Mouse (Mus musculus) limb, embryonic 14.5 days (tissue): ENCODE data around the gene Sh3bp1. TPM values are rescaled to one million over a fixed set of nuclear protein-coding genes. Genes with fewer than 3 reads are reported as not detected.
A peak's percentile ranks its signal among the peaks of the same experiment; 100 is the strongest.

ENCODE experiments used
- ATAC-seq: fragments of 200-750 bp; cut with Nextera tagmentation; 2 replicates; pipeline ENCODE4 v1.8.0; 2017; ENCODE audit warnings: low read depth, moderate number of reproducible peaks, moderate TSS enrichment; ENCODE audit not compliant: low FRiP score
- DNase-seq: peaks from one replicate; pipeline ENCODE4 v3.0.0-alpha.2; 2015; ENCODE audit warnings: low spot score
- H3K27ac ChIP-seq: fragments of 300-500 bp; sonication (generic); replicated peaks from 2 replicates; pipeline ENCODE4 v1.5.1; 2014; ENCODE audit warnings: low read depth, mild to moderate bottlenecking, low read length, moderate library complexity, mixed read lengths
- H3K27me3 ChIP-seq: fragments of 300-500 bp; sonication (generic); 2 replicates; pipeline ENCODE4 v1.6.1; 2014; ENCODE audit warnings: low read length, mixed read lengths; ENCODE audit not compliant: control insufficient read depth, insufficient read depth
- H3K36me3 ChIP-seq: fragments of 300-500 bp; sonication (generic); 2 replicates; pipeline ENCODE4 v1.6.1; 2014; ENCODE audit warnings: mild to moderate bottlenecking, low read length, moderate library complexity, mixed read lengths; ENCODE audit not compliant: control insufficient read depth, insufficient read depth
- H3K4me1 ChIP-seq: fragments of 300-500 bp; sonication (generic); 2 replicates; pipeline ENCODE4 v1.6.1; 2014; ENCODE audit warnings: antibody characterized with exemption, low read length, mixed read lengths; ENCODE audit not compliant: control insufficient read depth, insufficient read depth
- H3K4me2 ChIP-seq: fragments of 300-500 bp; sonication (generic); replicated peaks from 2 replicates; pipeline ENCODE4 v1.6.1; 2014; ENCODE audit warnings: low read depth, mild to moderate bottlenecking, low read length, moderate library complexity; ENCODE audit not compliant: severe bottlenecking
- H3K4me3 ChIP-seq: fragments of 300-500 bp; sonication (generic); replicated peaks from 2 replicates; pipeline ENCODE4 v1.5.1; 2014; ENCODE audit warnings: low read length
- H3K9ac ChIP-seq: fragments of 300-500 bp; sonication (generic); 2 replicates; pipeline ENCODE4 v1.6.1; 2014; ENCODE audit warnings: mild to moderate bottlenecking, low read depth, low read length, moderate library complexity; ENCODE audit not compliant: severe bottlenecking
- H3K9me3 ChIP-seq: fragments of 300-500 bp; sonication (generic); 2 replicates; pipeline ENCODE4 v1.6.1; 2016; ENCODE audit warnings: low read length; ENCODE audit not compliant: control insufficient read depth
- POLR2A ChIP-seq: fragments of 200-500 bp; IDR thresholded peaks from 2 replicates; pipeline ENCODE4 v1.8.0; 2012; ENCODE audit warnings: inconsistent platforms, mild to moderate bottlenecking, moderate library complexity, borderline replicate concordance; ENCODE audit not compliant: insufficient read depth, insufficient read length; ENCODE audit errors: extremely low read depth
- WGBS: fragments of 180-500 bp; shearing (Covaris S2); extraction: QIAGEN DNeasy Blood & Tissue Kit; methylation state at CpG from one replicate; pipeline ENCODE4 v1.1.7; 2014; 5-methylcytosine and 5-hydroxymethylcytosine counted together
- polyA plus RNA-seq, 2 experiments: library from polyadenylated mRNA; depleted of rRNA in 1 of 2; stranded (reverse) in 1 of 2; unstranded in 1 of 2; fragments of >200 nt; fragmentation: Nextera tagmentation in 1 of 2; extraction: Ambion mirVana in 1 of 2; gene quantifications; 2 replicates each; pipeline versions ENCODE4 v1.2.1 to v1.2.3; 2012 to 2014

Sh3bp1 gene
- polyA plus RNA-seq, 2 experiments, result 51.7 to 127 TPM

GRCm38 (mm10) chr15:78948152-78948725 is 48.7 kb downstream of the Sh3bp1 start:
- peak overlapping the region; percentile 50 for H3K4me3 ChIP-seq
- H3K36me3 ChIP-seq, result peaks cover 6% of the 10 kb centered on the region; the same call in 1 of the 2 replicates
- peaks cover 16% of the 10 kb centered on the region for H3K4me1 ChIP-seq
- DNase-seq, result no peak
- 0 out of 2 replicates have a peak overlapping the region, but pooled peaks have one; percentile 48 for H3K27ac ChIP-seq
- H3K9me3 ChIP-seq, result no peaks in the 10 kb centered on the region
- ATAC-seq, result no peak
- WGBS, result 2% methylated on average over 11 of the region's 11 CpGs
- peak overlapping the region; percentile 51 for H3K9ac ChIP-seq
- no peak for TF ChIP-seq POLR2A
- no peaks in the 10 kb centered on the region for H3K27me3 ChIP-seq
- H3K4me2 ChIP-seq, result peak overlapping the region; percentile 77

GRCm38 (mm10) chr15:78948883-78949282 is 49.3 kb downstream of the Sh3bp1 start:
- H3K27me3 ChIP-seq, result no peaks in the 10 kb centered on the region
- no peak overlapping the region for H3K4me2 ChIP-seq
- H3K27ac ChIP-seq, result no peak overlapping the region
- peaks cover 16% of the 10 kb centered on the region for H3K4me1 ChIP-seq
- no peak overlapping the region for H3K9ac ChIP-seq
- H3K36me3 ChIP-seq, result peaks cover 6% of the 10 kb centered on the region; the same call in 1 of the 2 replicates
- no peak for DNase-seq
- no peak for TF ChIP-seq POLR2A
- no peak for ATAC-seq
- WGBS, result 96% methylated on average over 3 of the region's 3 CpGs
- H3K4me3 ChIP-seq, result no peak overlapping the region
- H3K9me3 ChIP-seq, result no peaks in the 10 kb centered on the region

- no peaks in the 10 kb centered on the region for H3K9me3 ChIP-seq
- no peak for ATAC-seq
- H3K4me1 ChIP-seq, result peaks cover 9% of the 10 kb centered on the region
- H3K27ac ChIP-seq, result no peak overlapping the region
- no peak overlapping the region for H3K4me2 ChIP-seq
- H3K36me3 ChIP-seq, result peaks cover 10% of the 10 kb centered on the region
- H3K4me3 ChIP-seq, result no peak overlapping the region
- no peaks in the 10 kb centered on the region for H3K27me3 ChIP-seq
- TF ChIP-seq POLR2A, result no peak
- 72% methylated on average over 3 of the region's 3 CpGs for WGBS
- no peak for DNase-seq
- no peak overlapping the region for H3K9ac ChIP-seq
Observed at GRCm38 (mm10) chr15:78955663-78956062, 56.1 kb downstream of the Sh3bp1 start.

GRCm38 (mm10) chr15:78956351-78956750 is 56.8 kb downstream of the Sh3bp1 start:
- ATAC-seq, result no peak
- Histone ChIP-seq H3K36me3 (peaks cover 15% of the 10 kb centered on the region), H3K9ac (no peak overlapping the region)

GRCm38 (mm10) chr15:78957021-78957420 is 57.5 kb downstream of the Sh3bp1 start:
- 48% methylated on average over 15 of the region's 15 CpGs for WGBS
- Histone ChIP-seq H3K9ac (peak overlapping the region; percentile 43), H3K4me3 (no peak overlapping the region), H3K4me1 (peaks cover 9% of the 10 kb centered on the region), H3K27ac (no peak overlapping the region), H3K27me3 (no peaks in the 10 kb centered on the region), H3K36me3 (peaks cover 16% of the 10 kb centered on the region), H3K9me3 (no peaks in the 10 kb centered on the region), H3K4me2 (peak overlapping the region; percentile 29; the same call in 1 of the 2 replicates)
- no peak for TF ChIP-seq POLR2A
- no peak for ATAC-seq
- DNase-seq, result no peak

More at GRCm38 (mm10) chr15:78956351-78956750, 56.8 kb downstream of the Sh3bp1 start:
- Histone ChIP-seq H3K27me3 (no peaks in the 10 kb centered on the region), H3K27ac (no peak overlapping the region), H3K4me3 (no peak overlapping the region), H3K4me2 (no peak overlapping the region), H3K9me3 (no peaks in the 10 kb centered on the region), H3K4me1 (peaks cover 9% of the 10 kb centered on the region)
- DNase-seq, result peak; percentile 20
- TF ChIP-seq POLR2A, result no peak
- 73% methylated on average over 4 of the region's 4 CpGs for WGBS
